Mouse (Mus musculus) MEL (cell line): ENCODE results near the gene Necab2. TPM values are rescaled to one million over a fixed set of nuclear protein-coding genes. Genes with fewer than 3 reads are reported as not detected.

Source experiments
- DNase-seq: peaks from one replicate; pipeline ENCODE4 v3.0.0; 2011; ENCODE audit warnings: low read depth, low spot score
- H3K27ac ChIP-seq: 2 replicates; pipeline ENCODE4 v1.5.1; 2012; ENCODE audit warnings: low read depth, mild to moderate bottlenecking, control low read depth, low read length, moderate library complexity; ENCODE audit not compliant: control insufficient read depth
- H3K27me3 ChIP-seq, 2 experiments: fragments of 150-350 bp in 1 of 2; sonication (generic) in 1 of 2; 2 replicates each; pipeline ENCODE4 v1.6.1; 2012; ENCODE audit warnings: low read length in 2 of 2, mild to moderate bottlenecking in 2 of 2, improper control_type of control experiment in 1 of 2, moderate library complexity in 1 of 2; ENCODE audit not compliant: insufficient read depth in 2 of 2, control insufficient read depth in 1 of 2
- H3K36me3 ChIP-seq, 2 experiments: 2 replicates each; pipeline ENCODE4 v1.6.1; 2012 to 2014; ENCODE audit warnings: low read length in 2 of 2, improper control_type of control experiment in 1 of 2, inconsistent platforms in 1 of 2, mild to moderate bottlenecking in 1 of 2; ENCODE audit not compliant: insufficient read depth in 2 of 2, control insufficient read depth in 1 of 2
- H3K4me1 ChIP-seq, 2 experiments: fragments of 150-350 bp in 1 of 2; sonication (generic) in 1 of 2; 2 replicates each; pipeline ENCODE4 v1.6.1; 2012; ENCODE audit warnings: low read length in 2 of 2, improper control_type of control experiment in 1 of 2, mild to moderate bottlenecking in 1 of 2; ENCODE audit not compliant: insufficient read depth in 2 of 2, control insufficient read depth in 1 of 2
- H3K4me3 ChIP-seq, 2 experiments: fragments of 150-350 bp in 1 of 2; sonication (generic) in 1 of 2; 2 replicates each; pipeline ENCODE4 v1.5.1; 2012; ENCODE audit warnings: low read depth in 2 of 2, low read length in 2 of 2, mild to moderate bottlenecking in 2 of 2, moderate library complexity in 2 of 2, control low read depth in 1 of 2, improper control_type of control experiment in 1 of 2; ENCODE audit not compliant: control insufficient read depth in 1 of 2, insufficient read depth in 1 of 2
- H3K79me2 ChIP-seq: 2 replicates; pipeline ENCODE4 v1.6.1; 2012; ENCODE audit warnings: mild to moderate bottlenecking, low read length, moderate library complexity; ENCODE audit not compliant: control insufficient read depth, poor library complexity, insufficient read depth
- H3K9ac ChIP-seq: 2 replicates; pipeline ENCODE4 v1.6.1; 2012; ENCODE audit warnings: low read depth, mild to moderate bottlenecking, control low read depth, low read length, moderate library complexity; ENCODE audit not compliant: control insufficient read depth, poor library complexity, severe bottlenecking
- H3K9me3 ChIP-seq: fragments of 150-350 bp; sonication (generic); replicated peaks from 2 replicates; pipeline ENCODE4 v1.6.1; 2012; ENCODE audit warnings: mild to moderate bottlenecking, low read length, improper control_type of control experiment, moderate library complexity; ENCODE audit not compliant: insufficient read depth
- BHLHE40 ChIP-seq: IDR thresholded peaks from 2 replicates; pipeline ENCODE4 v1.6.1; 2012; ENCODE audit warnings: low read depth, mild to moderate bottlenecking, inconsistent platforms, low read length, improper control_type of control experiment, borderline replicate concordance
- CTCF ChIP-seq, 3 experiments: IDR thresholded peaks in 2 of 3; conservative IDR thresholded peaks in 1 of 3; 2 replicates each; pipeline ENCODE4 v1.5.1; 2011 to 2012; ENCODE audit warnings: low read length in 3 of 3, low read depth in 2 of 3, mild to moderate bottlenecking in 2 of 3, improper control_type of control experiment in 1 of 3, inconsistent platforms in 1 of 3, mixed read lengths in 1 of 3, moderate library complexity in 1 of 3; ENCODE audit not compliant: control insufficient read depth in 1 of 3, insufficient read depth in 1 of 3, poor library complexity in 1 of 3, severe bottlenecking in 1 of 3
- E2F4 ChIP-seq: IDR thresholded peaks from 2 replicates; pipeline ENCODE4 v1.6.1; 2011; ENCODE audit warnings: low read depth, low read length, improper control_type of control experiment, borderline replicate concordance
- ELF1 ChIP-seq: IDR thresholded peaks from 2 replicates; pipeline ENCODE4 v1.6.1; 2014; ENCODE audit warnings: low read depth, mild to moderate bottlenecking, inconsistent platforms, low read length, improper control_type of control experiment, moderate library complexity
- KAT2A ChIP-seq: conservative IDR thresholded peaks from 2 replicates; pipeline ENCODE4 v1.6.1; 2012; ENCODE audit warnings: low read depth, low read length, improper control_type of control experiment, inconsistent platforms
- MAZ ChIP-seq: IDR thresholded peaks from 2 replicates; pipeline ENCODE4 v1.6.1; 2012; ENCODE audit warnings: low read depth, mild to moderate bottlenecking, inconsistent platforms, low read length, improper control_type of control experiment
- MEF2A ChIP-seq: IDR thresholded peaks from 2 replicates; pipeline ENCODE4 v1.6.1; 2014; ENCODE audit warnings: low read depth, mild to moderate bottlenecking, inconsistent platforms, low read length, improper control_type of control experiment; ENCODE audit not compliant: poor library complexity, insufficient replicate concordance, severe bottlenecking; ENCODE audit errors: extremely low read depth
- MYB ChIP-seq: IDR thresholded peaks from 2 replicates; pipeline ENCODE4 v1.6.1; 2011; ENCODE audit warnings: mild to moderate bottlenecking, low read depth, low read length, improper control_type of control experiment
- NRF1 ChIP-seq: IDR thresholded peaks from 2 replicates; pipeline ENCODE4 v1.6.1; 2014; ENCODE audit warnings: low read depth, mild to moderate bottlenecking, inconsistent platforms, low read length, improper control_type of control experiment, moderate library complexity; ENCODE audit not compliant: poor library complexity, insufficient read depth, severe bottlenecking
- POLR2AphosphoS5 ChIP-seq: IDR thresholded peaks from 2 replicates; pipeline ENCODE4 v1.6.1; 2012; ENCODE audit warnings: low read depth, borderline replicate concordance, mild to moderate bottlenecking, inconsistent platforms, low read length, moderate library complexity, mixed read lengths
- TAL1 ChIP-seq: IDR thresholded peaks from 2 replicates; pipeline ENCODE4 v1.6.1; 2012; ENCODE audit warnings: mild to moderate bottlenecking, inconsistent platforms, low read length, moderate library complexity, mixed read lengths
- USF2 ChIP-seq, 2 experiments: IDR thresholded peaks; 2 replicates each; pipeline ENCODE4 v1.6.1; 2011 to 2012; ENCODE audit warnings: improper control_type of control experiment in 2 of 2, low read length in 2 of 2, borderline replicate concordance in 1 of 2, inconsistent platforms in 1 of 2, low read depth in 1 of 2, mild to moderate bottlenecking in 1 of 2; ENCODE audit not compliant: insufficient read depth in 1 of 2
- ZMIZ1 ChIP-seq: IDR thresholded peaks from 2 replicates; pipeline ENCODE4 v1.6.1; 2012; ENCODE audit warnings: low read depth, mild to moderate bottlenecking, inconsistent platforms, low read length, improper control_type of control experiment, moderate library complexity
- ZNF384 ChIP-seq: IDR thresholded peaks from 2 replicates; pipeline ENCODE4 v1.6.1; 2012; ENCODE audit warnings: low read depth, mild to moderate bottlenecking, inconsistent platforms, low read length, improper control_type of control experiment
- polyA plus RNA-seq, 2 experiments: library from polyadenylated mRNA; stranded (reverse) in 1 of 2; unstranded in 1 of 2; fragments of >175 nt in 1 of 2; fragments of >200 nt in 1 of 2; gene quantifications; 2 replicates each; pipeline versions ENCODE4 v1.2.1 to v1.2.4; 2012; ENCODE audit warnings: low replicate concordance in 2 of 2, low read depth in 1 of 2; ENCODE audit not compliant: insufficient read length in 2 of 2, insufficient read depth in 1 of 2, missing spikeins in 1 of 2
- total RNA-seq: library from RNA; depleted of rRNA; stranded (reverse); fragments of 300-350 nt; gene quantifications from 2 replicates; pipeline ENCODE4 v1.2.3, GENCODE M21; 2012; rRNA removed

Gene Necab2
- not detected in 2 replicates for total RNA-seq
- polyA plus RNA-seq = under 1 TPM in 1 of 2 experiments, not detected in 1; 0.06 TPM

- Histone ChIP-seq H3K27ac (no peak within 1 kb of the TSS), H3K9me3 (no peaks in the 10 kb centered on the region), H3K79me2 (no peaks in the 10 kb centered on the region), H3K27me3 (no peaks in the 10 kb centered on the region), H3K9ac (no peak within 1 kb of the TSS), H3K36me3 (no peaks in the 10 kb centered on the region), H3K4me3 (no peak within 1 kb of the TSS), H3K4me1 (no peaks in the 10 kb centered on the region)
- TF ChIP-seq NRF1 (no peak), KAT2A (no peak), MAZ (no peak), BHLHE40 (no peak), MYB (no peak), TAL1 (no peak)
- no peak for DNase-seq
Observed at GRCm38 (mm10) chr8:119446211-119446989, at the start of gene Necab2. Gene Necab2, plus strand, starts transcription at chr8:119446719.

GRCm38 (mm10) chr8:119398558-119398957 is 48.0 kb upstream of the Necab2 start:
- Histone ChIP-seq H3K36me3 (peaks cover 3 to 8% of the 10 kb centered on the region in 2 experiments; a peak in 2 of 4 replicates), H3K79me2 (peaks cover 10% of the 10 kb centered on the region), H3K4me3 (no peak overlapping the region), H3K27ac (no peak overlapping the region), H3K9me3 (no peaks in the 10 kb centered on the region), H3K4me1 (peaks cover 0 to 14% of the 10 kb centered on the region in 2 experiments; a peak in 3 of 4 replicates), H3K27me3 (no peaks in the 10 kb centered on the region), H3K9ac (no peak overlapping the region)
- no peak for DNase-seq
- no peak for TF ChIP-seq E2F4
- no peak for TF ChIP-seq USF2 (IDR thresholded peaks at IDR 0.05; ENCODE audit: borderline replicate concordance in 1 of 2, insufficient read depth in 1 of 2, low read depth in 1 of 2, low read length in 2 of 2)
- TF ChIP-seq ZNF384 = no peak
- no peak for TF ChIP-seq ZMIZ1
- no peak for TF ChIP-seq CTCF (IDR thresholded peaks at IDR 0.05 in 2 of 3, conservative IDR thresholded peaks at IDR 0.05 in 1 of 3; ENCODE audit: control insufficient read depth in 1 of 3, insufficient read depth in 1 of 3, low read depth in 2 of 3, low read length in 3 of 3, poor library complexity in 1 of 3, severe bottlenecking in 1 of 3)
- TF ChIP-seq POLR2AphosphoS5 = no peak
- no peak for TF ChIP-seq MEF2A
- TF ChIP-seq ELF1 = no peak
- no peak for TF ChIP-seq BHLHE40
